Mouse (Mus musculus) embryonic facial prominence, embryonic 11.5 days (tissue): Measurements from ENCODE around the gene Tnpo1. TPM values are rescaled to one million over a fixed set of nuclear protein-coding genes. Genes with fewer than 3 reads are reported as not detected.

Experiments used
- ATAC-seq: fragments of 200-750 bp; cut with Nextera tagmentation; replicated peaks from 2 replicates; pipeline ENCODE4 v1.8.0; 2017; ENCODE audit warnings: low read depth; ENCODE audit not compliant: insufficient number of reproducible peaks, low FRiP score, low TSS enrichment
- DNase-seq: peaks from one replicate; pipeline ENCODE4 v3.0.0-alpha.2; 2015; ENCODE audit warnings: low spot score
- H3K27ac ChIP-seq: fragments of 300-500 bp; sonication (generic); replicated peaks from 2 replicates; pipeline ENCODE4 v1.5.1; 2014; ENCODE audit warnings: mild to moderate bottlenecking, low read depth, low read length, control low read depth
- H3K27me3 ChIP-seq: fragments of 300-500 bp; sonication (generic); 2 replicates; pipeline ENCODE4 v1.6.1; 2014; ENCODE audit warnings: mild to moderate bottlenecking, low read length, moderate library complexity, mixed read lengths; ENCODE audit not compliant: control insufficient read depth, insufficient read depth
- H3K36me3 ChIP-seq: fragments of 300-500 bp; sonication (generic); replicated peaks from 2 replicates; pipeline ENCODE4 v1.6.1; 2014; ENCODE audit warnings: low read depth, mild to moderate bottlenecking, low read length, moderate library complexity, mixed read lengths; ENCODE audit not compliant: control insufficient read depth, insufficient read depth
- H3K4me1 ChIP-seq: fragments of 300-500 bp; sonication (generic); 2 replicates; pipeline ENCODE4 v1.6.1; 2014; ENCODE audit warnings: low read length, mixed read lengths; ENCODE audit not compliant: control insufficient read depth, insufficient read depth
- H3K4me2 ChIP-seq: fragments of 300-500 bp; sonication (generic); 2 replicates; pipeline ENCODE4 v1.6.1; 2014; ENCODE audit warnings: low read depth, mild to moderate bottlenecking, control low read depth, low read length, moderate library complexity
- H3K4me3 ChIP-seq: fragments of 300-500 bp; sonication (generic); 2 replicates; pipeline ENCODE4 v1.5.1; 2014; ENCODE audit warnings: low read depth, low read length, control low read depth
- H3K9ac ChIP-seq: fragments of 300-500 bp; sonication (generic); replicated peaks from 2 replicates; pipeline ENCODE4 v1.6.1; 2014; ENCODE audit warnings: mild to moderate bottlenecking, control low read depth, low read length
- H3K9me3 ChIP-seq: fragments of 300-500 bp; sonication (generic); replicated peaks from 2 replicates; pipeline ENCODE4 v1.6.1; 2016; ENCODE audit warnings: mild to moderate bottlenecking, low read length, inconsistent platforms, mixed read lengths; ENCODE audit not compliant: control insufficient read depth
- WGBS: fragments of 180-500 bp; shearing (Covaris S2); extraction: QIAGEN DNeasy Blood & Tissue Kit; methylation state at CpG from one replicate; pipeline ENCODE4 v1.1.7; 2014; 5-methylcytosine and 5-hydroxymethylcytosine counted together
- polyA plus RNA-seq: library from polyadenylated mRNA; unstranded; fragments of >200 nt; fragmentation: Nextera tagmentation; extraction: Ambion mirVana; gene quantifications from 2 replicates; pipeline ENCODE4 v1.2.1, GENCODE M21; 2014

The Tnpo1 gene
- polyA plus RNA-seq, 1 experiment from 2014 or later, result 61.5 TPM

GRCm38 (mm10) chr13:98956209-98956608 lies 30.0 kb upstream of the Tnpo1 start:
- H3K36me3 ChIP-seq, result no peaks in the 10 kb centered on the region
- no peaks in the 10 kb centered on the region for H3K4me1 ChIP-seq
- ATAC-seq, result no peak
- no peak overlapping the region for H3K4me2 ChIP-seq
- H3K27ac ChIP-seq, result no peak overlapping the region
- WGBS, result 85% methylated on average over 2 of the region's 2 CpGs
- DNase-seq, result no peak
- no peak overlapping the region for H3K4me3 ChIP-seq
- no peak overlapping the region for H3K9ac ChIP-seq
- H3K27me3 ChIP-seq, result no peaks in the 10 kb centered on the region
- no peaks in the 10 kb centered on the region for H3K9me3 ChIP-seq

- WGBS, result 69% methylated on average over 6 of the region's 6 CpGs
- DNase-seq (no peak), ATAC-seq (no peak)
- Histone ChIP-seq H3K27me3 (no peaks in the 10 kb centered on the region), H3K9ac (no peak overlapping the region), H3K4me2 (no peak overlapping the region), H3K36me3 (no peaks in the 10 kb centered on the region), H3K4me1 (no peaks in the 10 kb centered on the region), H3K9me3 (no peaks in the 10 kb centered on the region), H3K27ac (no peak overlapping the region), H3K4me3 (no peak overlapping the region)
Observed at GRCm38 (mm10) chr13:98955676-98956075, 29.5 kb upstream of the Tnpo1 start.

GRCm38 (mm10) chr13:98955226-98955625 lies 29.0 kb upstream of the Tnpo1 start:
- Histone ChIP-seq H3K9me3 (no peaks in the 10 kb centered on the region), H3K4me2 (no peak overlapping the region), H3K4me3 (no peak overlapping the region), H3K4me1 (no peaks in the 10 kb centered on the region), H3K27ac (no peak overlapping the region), H3K27me3 (no peaks in the 10 kb centered on the region), H3K36me3 (no peaks in the 10 kb centered on the region), H3K9ac (no peak overlapping the region)
- ATAC-seq (no peak), DNase-seq (no peak)
- 65% methylated on average over 5 of the region's 5 CpGs for WGBS

GRCm38 (mm10) chr13:98953830-98954229 lies 27.6 kb upstream of the Tnpo1 start:
- no peak for ATAC-seq
- Histone ChIP-seq H3K4me2 (no peak overlapping the region), H3K36me3 (no peaks in the 10 kb centered on the region), H3K27ac (no peak overlapping the region), H3K4me3 (no peak overlapping the region), H3K27me3 (no peaks in the 10 kb centered on the region), H3K9me3 (no peaks in the 10 kb centered on the region), H3K9ac (no peak overlapping the region), H3K4me1 (no peaks in the 10 kb centered on the region)
- DNase-seq, result no peak
- WGBS, result 84% methylated on average over 5 of the region's 5 CpGs

GRCm38 (mm10) chr13:98951951-98952350 lies 25.8 kb upstream of the Tnpo1 start:
- ATAC-seq (no peak), DNase-seq (no peak)
- no peak overlapping the region for H3K4me3 ChIP-seq
- no peaks in the 10 kb centered on the region for H3K27me3 ChIP-seq
- no peaks in the 10 kb centered on the region for H3K9me3 ChIP-seq
- H3K4me2 ChIP-seq, result no peak overlapping the region
- H3K36me3 ChIP-seq, result no peaks in the 10 kb centered on the region
- H3K9ac ChIP-seq, result no peak overlapping the region
- H3K4me1 ChIP-seq, result no peaks in the 10 kb centered on the region
- H3K27ac ChIP-seq, result no peak overlapping the region
- WGBS, result 76% methylated on average over 7 of the region's 7 CpGs

GRCm38 (mm10) chr13:98948146-98948545 lies 22.0 kb upstream of the Tnpo1 start:
- DNase-seq (no peak), ATAC-seq (no peak)
- Histone ChIP-seq H3K4me2 (no peak overlapping the region), H3K4me3 (no peak overlapping the region), H3K9ac (no peak overlapping the region), H3K27ac (no peak overlapping the region), H3K27me3 (no peaks in the 10 kb centered on the region), H3K9me3 (no peaks in the 10 kb centered on the region), H3K4me1 (no peaks in the 10 kb centered on the region), H3K36me3 (no peaks in the 10 kb centered on the region)
- 55% methylated on average over 4 of the region's 4 CpGs for WGBS

- Histone ChIP-seq H3K36me3 (no peaks in the 10 kb centered on the region), H3K27me3 (no peaks in the 10 kb centered on the region), H3K9ac (no peak overlapping the region), H3K4me3 (no peak overlapping the region), H3K4me2 (no peak overlapping the region), H3K9me3 (no peaks in the 10 kb centered on the region), H3K4me1 (no peaks in the 10 kb centered on the region), H3K27ac (no peak overlapping the region)
- ATAC-seq (no peak), DNase-seq (no peak)
- WGBS, result 87% methylated on average over 7 of the region's 7 CpGs
Observed at GRCm38 (mm10) chr13:98946434-98946833, 20.2 kb upstream of the Tnpo1 start.

GRCm38 (mm10) chr13:98945908-98946307 lies 19.7 kb upstream of the Tnpo1 start:
- H3K9me3 ChIP-seq, result no peaks in the 10 kb centered on the region
- no peaks in the 10 kb centered on the region for H3K36me3 ChIP-seq
- no peak overlapping the region for H3K27ac ChIP-seq
- H3K4me1 ChIP-seq, result no peaks in the 10 kb centered on the region
- WGBS, result 57% methylated on average over 3 of the region's 3 CpGs
- H3K4me3 ChIP-seq, result no peak overlapping the region
- no peak overlapping the region for H3K9ac ChIP-seq
- H3K4me2 ChIP-seq, result no peak overlapping the region
- ATAC-seq, result no peak
- H3K27me3 ChIP-seq, result no peaks in the 10 kb centered on the region
- DNase-seq, result no peak
